Mouse (Mus musculus) embryonic fibroblast, embryonic 13.5 days (primary cell): ENCODE measurements around the gene Dnmt3a.

Experiments
- CTCF ChIP-seq: IDR thresholded peaks from 2 replicates; pipeline ENCODE4 v1.5.1; 2011; ENCODE audit warnings: mild to moderate bottlenecking, control low read depth, low read length, moderate library complexity, borderline replicate concordance; ENCODE audit not compliant: insufficient read depth
- POLR2A ChIP-seq: IDR thresholded peaks from 2 replicates; pipeline ENCODE4 v1.6.1; 2011; ENCODE audit warnings: low read depth, mild to moderate bottlenecking, control low read depth, low read length, moderate library complexity

DNA sequence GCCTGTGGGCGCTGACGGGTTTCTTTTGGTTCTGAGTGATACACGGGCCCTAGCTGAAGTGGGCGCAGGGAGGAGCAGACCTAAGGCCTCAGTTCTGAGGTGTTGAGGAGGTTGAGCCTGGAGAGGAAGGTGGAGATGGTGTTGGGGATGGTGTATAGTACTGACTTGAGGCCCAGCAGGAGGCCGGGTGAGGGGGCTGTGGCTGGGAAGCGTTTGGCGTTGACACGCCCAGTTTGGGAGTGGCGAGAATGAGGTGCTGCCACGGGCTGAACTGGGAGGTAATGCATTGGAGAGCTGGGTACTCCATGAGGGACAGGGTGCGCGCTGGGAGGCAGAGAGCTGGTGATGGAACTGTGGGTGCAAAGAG lies 19.9 kb downstream of the Dnmt3a start:
- no peak for TF ChIP-seq CTCF
- no peak for TF ChIP-seq POLR2A
